Mouse (Mus musculus): ENCODE results near the gene Ptpn1.

Ptpn1 gene

GRCm38 (mm10) chr2:167947251-167947650, 15.4 kb downstream of the Ptpn1 start:
- no peak for DNase-seq (ENCODE audit: low read depth, low spot score)

DNA sequence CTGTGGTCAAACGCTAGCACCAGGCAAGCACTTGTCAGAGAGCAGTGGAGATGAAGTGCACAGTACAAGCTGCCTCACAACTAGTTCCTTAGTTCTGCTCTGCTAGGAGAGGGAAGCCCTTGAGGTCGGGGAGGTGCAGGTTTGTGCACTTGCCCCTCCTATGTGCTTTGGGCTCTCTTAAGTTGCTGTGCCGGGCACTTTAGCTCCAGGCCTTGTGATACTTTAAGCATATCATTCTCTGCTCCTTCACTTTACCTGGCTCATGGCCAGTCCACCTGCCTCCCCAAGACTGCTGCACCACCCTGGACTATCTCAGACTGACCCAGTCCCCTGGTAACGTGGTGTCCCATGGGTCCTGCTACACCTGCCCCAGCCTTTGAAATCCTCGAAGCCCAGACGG, 16.2 kb downstream of the Ptpn1 start:
- DNase-seq (ENCODE audit: low read depth, low spot score) = no peak

DNA sequence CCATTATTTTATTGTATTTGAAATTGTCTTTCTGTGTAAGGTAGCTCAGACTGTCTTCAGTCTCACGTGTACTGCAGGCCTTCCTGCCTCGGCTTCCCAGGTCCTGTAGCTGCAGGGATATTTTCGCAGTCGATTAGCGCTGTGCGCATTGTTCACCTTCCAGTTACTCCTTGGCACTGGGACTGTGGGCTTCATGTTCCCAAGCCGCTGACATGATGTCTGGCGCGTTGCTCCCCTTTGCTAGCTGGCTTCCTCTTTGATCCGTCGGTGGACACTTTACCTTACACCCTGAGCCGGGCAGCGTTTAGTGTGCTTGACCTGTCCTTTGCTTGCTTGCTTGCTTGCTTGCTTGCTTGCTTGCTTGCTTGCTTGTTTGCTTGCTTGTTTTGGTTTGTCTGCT, 16.7 kb downstream of the Ptpn1 start:
- DNase-seq (ENCODE audit: low read depth, low spot score) = no peak

- DNase-seq (ENCODE audit: low read depth, low spot score) = peak; percentile 50
Measured at GRCm38 (mm10) chr2:167949250-167949649, 17.4 kb downstream of the Ptpn1 start.

GRCm38 (mm10) chr2:167949808-167950207, 18.0 kb downstream of the Ptpn1 start:
- DNase-seq (ENCODE audit: low read depth, low spot score) = peak; percentile 51

DNA sequence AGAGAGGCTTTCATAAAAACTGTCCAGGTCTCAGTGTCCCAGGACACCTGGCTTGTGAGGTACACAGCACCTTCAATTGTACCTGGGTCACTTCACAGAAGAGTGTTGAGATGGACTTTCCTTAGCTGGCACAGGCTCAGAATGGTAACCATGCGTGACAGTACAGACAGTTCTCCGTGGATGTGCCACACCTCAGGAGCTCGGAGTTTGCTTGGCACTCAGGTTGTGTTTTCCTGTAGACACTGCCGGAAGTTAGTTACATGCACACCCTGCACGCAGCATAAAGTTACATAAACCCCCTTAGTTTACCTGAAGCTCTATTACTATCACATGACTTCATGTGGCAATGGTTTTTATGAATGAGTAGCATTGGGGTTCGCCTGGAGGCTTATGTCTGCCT, 18.8 kb downstream of the Ptpn1 start:
- no peak for DNase-seq (ENCODE audit: low read depth, low spot score)

- DNase-seq (ENCODE audit: low read depth, low spot score) = peak; percentile 66
Measured at GRCm38 (mm10) chr2:167951301-167952211, 19.7 kb downstream of the Ptpn1 start.

DNA sequence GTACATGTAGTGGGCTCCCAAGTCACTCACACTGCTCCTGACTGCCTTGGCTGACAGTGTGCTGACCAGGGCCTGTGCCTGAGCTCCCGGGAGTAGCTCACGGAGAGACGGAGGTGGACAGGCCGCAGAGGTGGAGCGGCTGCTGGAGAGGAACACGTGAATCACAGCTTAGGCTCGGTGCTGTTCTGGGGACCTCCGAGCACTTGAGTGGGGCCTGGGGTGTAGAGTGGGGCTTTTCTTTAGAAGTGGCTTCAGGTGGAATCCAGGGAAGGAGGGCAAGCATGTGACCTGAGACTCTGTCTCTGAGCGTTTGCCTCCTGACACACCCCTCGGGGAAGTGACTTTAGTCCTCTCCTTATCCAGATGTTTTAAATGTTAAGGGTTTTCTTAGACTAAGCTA, 22.0 kb downstream of the Ptpn1 start:
- DNase-seq (ENCODE audit: low read depth, low spot score) = no peak

DNA sequence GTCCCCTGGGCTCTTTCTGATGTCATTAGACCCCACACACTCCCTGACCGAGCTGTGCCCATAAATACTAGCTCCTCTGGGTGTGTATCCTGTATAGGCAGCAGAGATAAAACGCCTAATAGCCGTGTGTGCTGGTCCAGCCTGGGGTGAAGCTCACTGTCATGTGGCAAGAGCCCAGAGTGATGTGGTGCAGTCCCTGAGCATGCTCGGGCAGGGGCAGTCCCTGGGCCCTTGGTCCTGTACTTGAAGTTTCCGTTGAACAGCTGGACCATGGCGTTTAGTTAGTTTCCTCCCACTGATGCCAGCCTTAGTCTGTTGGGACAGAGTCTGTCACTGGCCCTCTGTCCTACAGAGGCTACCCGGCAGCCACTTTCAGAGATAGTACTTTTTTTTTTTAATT, 23.1 kb downstream of the Ptpn1 start:
- DNase-seq (ENCODE audit: low read depth, low spot score) = no peak

DNA sequence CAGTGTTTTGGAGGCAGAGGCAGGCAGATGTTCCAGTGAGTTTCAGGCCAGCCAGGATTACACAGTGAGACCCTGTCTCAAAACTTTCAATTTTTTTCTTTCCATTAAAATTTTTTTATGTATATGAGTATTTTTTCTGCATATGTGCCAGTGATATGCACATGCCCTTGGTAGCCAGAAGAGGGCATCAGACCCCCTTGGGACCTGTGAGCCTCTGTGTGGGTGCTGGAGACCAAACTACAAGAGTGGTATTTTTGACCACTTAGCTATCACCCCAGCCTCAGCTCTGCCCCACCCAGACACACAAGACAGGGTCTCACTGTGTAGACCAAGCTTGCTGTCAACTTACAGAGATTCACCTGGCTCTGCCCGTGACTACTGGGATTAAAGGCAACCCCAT, 25.7 kb downstream of the Ptpn1 start:
- peak; percentile 54 for DNase-seq (ENCODE audit: low read depth, low spot score)

DNA sequence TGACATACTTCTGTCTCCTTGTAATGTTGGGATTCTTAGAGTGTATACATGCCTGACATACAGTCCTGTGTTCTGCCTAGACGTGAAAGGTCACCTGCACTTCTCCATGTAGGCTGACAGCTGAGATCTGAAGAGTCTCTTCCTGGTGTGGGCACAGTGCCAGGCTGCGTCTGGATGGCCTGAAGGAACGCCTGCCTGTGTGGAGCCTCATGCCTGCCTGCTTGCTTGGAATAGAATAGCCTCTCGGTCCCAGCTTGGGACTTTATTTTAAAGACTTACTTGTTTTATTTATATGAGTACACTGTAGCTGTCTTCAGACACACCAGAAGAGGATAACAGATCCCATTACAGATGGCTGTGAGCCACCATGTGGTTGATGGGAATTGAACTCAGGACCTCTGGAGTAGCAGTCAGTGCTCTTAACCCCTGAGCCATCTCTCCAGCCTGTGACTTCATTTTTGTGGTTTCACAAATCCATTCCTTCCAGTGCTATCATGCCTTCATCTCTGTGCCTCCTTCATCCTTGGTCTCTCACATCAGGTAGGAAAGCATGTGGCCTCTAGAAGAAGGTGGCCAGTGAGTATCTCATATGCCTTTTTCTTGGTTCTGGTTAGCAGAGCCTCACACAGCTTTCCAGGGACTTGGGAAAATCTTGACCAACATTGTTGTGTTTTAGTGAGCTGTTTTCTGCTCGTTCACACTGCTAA, 26.4 kb downstream of the Ptpn1 start:
- DNase-seq (ENCODE audit: low read depth, low spot score) = no peak

- no peak for DNase-seq (ENCODE audit: low read depth, low spot score)
Measured at GRCm38 (mm10) chr2:167958843-167959242, 27.0 kb downstream of the Ptpn1 start.

DNA sequence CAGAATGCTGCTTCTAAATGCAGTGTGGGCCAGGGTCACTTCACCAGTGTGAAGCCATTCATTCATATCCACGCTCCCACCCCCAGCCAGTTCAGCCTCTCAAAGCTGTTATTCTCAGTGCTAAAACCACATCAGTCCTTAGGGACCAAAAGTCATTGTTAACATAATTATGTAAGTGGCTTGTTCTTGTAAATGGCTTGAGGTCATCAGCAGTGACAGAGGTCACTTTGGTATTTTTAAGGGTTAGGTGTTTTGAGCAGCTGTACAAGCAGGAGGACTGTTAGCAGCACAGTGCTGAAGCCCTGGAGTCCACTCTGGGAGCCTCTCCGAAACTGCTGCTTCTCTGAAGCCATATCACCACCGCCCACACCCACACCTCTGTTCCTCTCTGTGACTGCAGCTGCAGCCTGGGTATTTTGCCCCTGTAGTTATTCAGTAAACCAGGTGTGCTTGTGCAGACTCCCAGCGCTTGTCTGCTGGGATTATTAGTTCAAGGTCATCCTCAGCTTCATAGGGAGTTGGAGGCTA, 27.6 kb downstream of the Ptpn1 start:
- DNase-seq (ENCODE audit: low read depth, low spot score) = peak; percentile 54

GRCm38 (mm10) chr2:167959996-167960395, 28.1 kb downstream of the Ptpn1 start:
- DNase-seq (ENCODE audit: low read depth, low spot score) = peak; percentile 55

DNA sequence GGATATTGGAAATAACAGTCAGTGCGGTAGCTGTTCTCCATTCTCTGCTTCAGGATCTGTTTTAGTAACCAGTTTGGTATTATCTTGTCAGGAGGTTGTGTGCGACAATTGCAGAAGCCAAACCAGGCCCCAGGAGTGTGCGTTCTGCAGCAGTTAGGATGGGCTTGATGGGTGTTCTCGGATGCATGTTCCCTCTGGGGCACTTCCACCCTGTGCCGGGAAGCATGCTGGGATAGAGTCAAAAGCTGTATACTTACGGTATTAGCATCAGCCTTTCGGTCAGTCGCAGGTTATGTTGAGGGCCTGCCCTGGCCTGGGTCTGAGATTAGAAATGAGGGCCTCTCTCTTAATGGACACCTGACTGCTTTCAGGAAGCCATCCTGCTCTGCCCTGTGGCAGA, 28.7 kb downstream of the Ptpn1 start:
- no peak for DNase-seq (ENCODE audit: low read depth, low spot score)

GRCm38 (mm10) chr2:167962347-167962746, 30.5 kb downstream of the Ptpn1 start:
- no peak for DNase-seq (ENCODE audit: low read depth, low spot score)

DNA sequence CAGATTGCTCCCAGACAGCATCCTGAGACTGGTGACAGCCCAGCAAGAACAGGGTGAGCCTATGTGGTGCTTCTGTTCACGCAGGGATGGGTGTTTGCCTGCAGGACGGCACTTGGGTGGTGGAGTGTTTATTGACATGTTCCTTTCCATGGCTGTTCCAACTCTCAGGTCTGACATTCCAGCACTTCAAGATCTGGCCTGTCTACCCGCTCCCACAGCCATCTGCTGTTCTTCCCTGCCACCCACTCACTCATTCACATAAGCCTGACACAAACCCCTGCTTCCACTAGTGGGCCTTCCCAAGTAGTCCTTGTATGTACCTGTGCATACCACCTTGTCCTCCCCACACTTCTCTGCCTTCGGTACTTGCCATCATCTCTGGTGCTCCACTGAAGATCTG, 31.3 kb downstream of the Ptpn1 start:
- no peak for DNase-seq (ENCODE audit: low read depth, low spot score)

DNA sequence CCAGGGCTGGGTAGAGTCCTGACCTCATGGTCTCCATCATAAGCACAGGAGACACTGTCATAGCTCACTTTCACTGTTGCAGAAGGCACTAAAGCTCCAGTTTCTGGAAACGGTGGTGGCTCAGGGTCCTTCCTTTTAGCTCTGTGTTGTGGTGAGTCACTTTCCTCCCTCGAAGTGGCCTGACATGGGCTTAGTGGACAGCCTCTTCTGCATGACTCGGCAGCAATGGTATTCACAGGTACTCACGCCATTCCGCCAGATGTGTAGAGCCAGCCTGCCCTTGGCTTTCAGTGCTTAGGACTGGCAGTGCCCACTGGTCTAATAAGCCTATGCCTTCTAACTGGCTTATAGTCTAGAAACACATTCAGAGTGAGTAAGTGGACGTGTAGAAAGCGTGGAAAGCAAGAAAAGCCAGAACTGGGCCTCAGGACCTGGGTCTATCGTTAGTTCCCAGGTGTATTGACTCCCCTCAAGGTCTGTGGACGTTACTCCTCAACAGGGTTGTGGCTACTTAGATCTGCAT, 32.0 kb downstream of the Ptpn1 start:
- DNase-seq (ENCODE audit: low read depth, low spot score) = no peak

DNA sequence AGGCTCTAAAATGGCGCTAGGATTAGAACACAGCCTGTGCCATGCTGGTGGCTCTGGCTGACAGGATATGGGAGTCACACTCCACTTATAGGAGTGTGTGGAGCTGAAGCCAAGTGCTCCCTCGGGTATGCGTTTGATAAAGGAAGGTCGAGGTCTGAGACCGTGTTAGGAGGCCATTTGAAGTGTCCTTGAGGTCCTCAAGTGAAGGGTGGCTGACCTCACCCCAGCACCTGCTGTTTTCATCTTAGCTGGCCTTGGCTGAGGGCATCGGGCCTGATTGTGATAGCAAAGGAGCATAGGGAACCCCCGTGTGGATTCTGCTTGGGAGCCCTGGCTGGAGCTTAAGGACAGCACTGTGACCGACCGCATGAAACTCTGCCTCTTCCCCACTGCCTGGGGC, 32.5 kb downstream of the Ptpn1 start:
- no peak for DNase-seq (ENCODE audit: low read depth, low spot score)

DNA sequence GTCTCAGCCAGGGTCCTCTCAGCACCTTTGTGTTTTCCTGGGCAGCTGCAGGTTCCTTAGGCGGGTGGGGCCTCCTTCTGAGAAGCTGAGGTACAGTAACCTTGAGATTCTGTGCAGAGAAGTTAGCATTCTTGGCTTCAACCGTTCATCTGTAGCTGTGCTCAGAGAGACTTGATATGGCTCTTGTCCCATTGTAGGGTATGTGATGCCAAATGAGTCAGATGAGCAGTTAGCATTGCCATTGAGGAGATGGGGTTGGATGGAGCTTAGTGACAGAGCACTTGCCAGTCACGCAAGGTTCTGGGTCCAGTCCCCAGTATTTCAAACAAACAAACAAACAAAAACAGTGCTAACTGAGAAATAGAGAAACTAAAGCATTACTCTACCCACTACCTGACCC, 34.1 kb downstream of the Ptpn1 start:
- DNase-seq (ENCODE audit: low read depth, low spot score) = no peak

GRCm38 (mm10) chr2:167968504-167968903, 36.6 kb downstream of the Ptpn1 start:
- DNase-seq (ENCODE audit: low read depth, low spot score) = no peak

DNA sequence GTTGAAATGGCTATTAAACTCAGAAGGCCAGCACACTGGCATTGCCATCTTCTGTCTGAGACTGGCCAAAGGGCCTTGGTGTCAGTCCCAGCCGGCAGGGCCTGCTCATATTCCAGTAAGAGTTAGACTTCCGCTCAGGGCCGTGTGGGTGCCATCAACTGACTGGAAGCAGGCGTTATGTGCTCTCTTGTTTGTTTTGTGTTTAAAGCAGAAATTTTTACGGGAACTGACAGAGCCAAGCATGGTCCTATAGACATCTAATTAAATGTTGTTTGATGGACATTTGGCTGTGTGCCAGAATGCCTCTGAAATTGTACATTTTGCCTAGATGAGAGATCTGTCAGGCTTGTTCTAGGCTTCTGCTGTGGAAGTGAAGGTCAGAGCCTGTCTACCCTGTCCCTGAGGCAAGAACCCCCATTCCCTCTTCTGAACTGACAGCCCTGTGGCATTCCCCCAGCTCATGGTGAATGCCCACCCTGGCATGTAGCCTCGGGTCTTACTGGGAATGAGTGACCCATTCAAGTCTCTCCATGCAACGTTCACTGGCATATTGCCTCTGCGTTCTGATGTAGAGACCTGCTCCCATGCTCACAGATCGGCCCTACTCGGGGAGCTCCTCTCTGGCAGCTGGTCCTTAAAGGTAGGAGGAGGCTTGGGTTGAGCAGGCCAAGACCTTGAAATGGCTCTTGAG, 38.1 kb downstream of the Ptpn1 start:
- DNase-seq (ENCODE audit: low read depth, low spot score) = no peak

All from CD4-positive, CD25-positive, alpha-beta regulatory T cell, adult 2 months (primary cell).